Mouse (Mus musculus) forebrain, embryonic 12.5 days (tissue): Measurements from ENCODE around the gene Tab1. TPM values are rescaled to one million over a fixed set of nuclear protein-coding genes. Genes with fewer than 3 reads are reported as not detected.

Source experiments
- ATAC-seq: fragments of 200-750 bp; cut with Nextera tagmentation; 2 replicates; pipeline ENCODE4 v1.8.0; 2017; ENCODE audit warnings: moderate TSS enrichment; ENCODE audit not compliant: low FRiP score
- H3K27ac ChIP-seq: fragments of 300-500 bp; sonication (generic); 2 replicates; pipeline ENCODE4 v1.5.1; 2016; ENCODE audit warnings: mild to moderate bottlenecking
- H3K27me3 ChIP-seq: fragments of 300-500 bp; sonication (generic); 2 replicates; pipeline ENCODE4 v1.6.1; 2016; ENCODE audit warnings: mild to moderate bottlenecking
- H3K36me3 ChIP-seq: fragments of 300-500 bp; sonication (generic); replicated peaks from 2 replicates; pipeline ENCODE4 v1.6.1; 2016; ENCODE audit warnings: mild to moderate bottlenecking
- H3K4me1 ChIP-seq: fragments of 300-500 bp; sonication (generic); 2 replicates; pipeline ENCODE4 v1.6.1; 2016
- H3K4me2 ChIP-seq: fragments of 300-500 bp; sonication (generic); 2 replicates; pipeline ENCODE4 v1.6.1; 2016; ENCODE audit warnings: mild to moderate bottlenecking, moderate library complexity
- H3K4me3 ChIP-seq: fragments of 300-500 bp; sonication (generic); replicated peaks from 2 replicates; pipeline ENCODE4 v1.5.1; 2016; ENCODE audit warnings: mild to moderate bottlenecking
- H3K9ac ChIP-seq: fragments of 300-500 bp; sonication (generic); 2 replicates; pipeline ENCODE4 v1.6.1; 2016; ENCODE audit warnings: mild to moderate bottlenecking
- H3K9me3 ChIP-seq: fragments of 300-500 bp; sonication (generic); 2 replicates; pipeline ENCODE4 v1.6.1; 2016
- WGBS: fragments of 180-500 bp; shearing (Covaris S2); methylation state at CpG from one replicate; pipeline ENCODE4 v1.1.7; 2016; 5-methylcytosine and 5-hydroxymethylcytosine counted together
- polyA plus RNA-seq: library from polyadenylated mRNA; unstranded; fragments of >200 nt; fragmentation: Nextera tagmentation; extraction: Ambion mirVana; gene quantifications from 2 replicates; pipeline ENCODE4 v1.2.1, GENCODE M21; 2016

The Tab1 gene
- polyA plus RNA-seq, 1 experiment from 2014 or later = 40.5 TPM

DNA sequence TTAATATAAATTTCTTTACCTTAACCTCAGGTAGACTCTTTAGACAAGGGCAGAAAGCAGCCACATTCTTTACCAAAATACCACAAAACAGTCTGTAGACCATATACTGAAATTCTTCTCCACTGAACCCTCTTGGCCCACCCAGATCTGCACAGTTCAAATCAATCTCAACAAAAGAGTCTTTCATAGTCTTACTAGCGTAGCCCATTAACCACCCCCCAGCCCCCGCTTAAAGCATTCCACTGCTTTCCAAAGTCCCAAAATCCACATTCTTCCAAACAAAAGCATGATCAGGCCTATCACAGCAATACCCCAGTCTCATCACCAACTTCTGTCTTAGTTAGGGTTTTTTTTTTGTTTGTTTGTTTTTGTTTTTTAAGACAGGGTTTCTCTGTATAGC is 66.6 kb downstream of the Tab1 start:
- no peak for ATAC-seq
- Histone ChIP-seq H3K4me3 (no peak overlapping the region), H3K27ac (no peak overlapping the region), H3K9me3 (no peaks in the 10 kb centered on the region), H3K36me3 (peaks cover 5% of the 10 kb centered on the region), H3K4me2 (no peak overlapping the region), H3K9ac (no peak overlapping the region), H3K4me1 (no peaks in the 10 kb centered on the region), H3K27me3 (no peaks in the 10 kb centered on the region)
- 37% methylated on average over 2 of the region's 2 CpGs for WGBS

DNA sequence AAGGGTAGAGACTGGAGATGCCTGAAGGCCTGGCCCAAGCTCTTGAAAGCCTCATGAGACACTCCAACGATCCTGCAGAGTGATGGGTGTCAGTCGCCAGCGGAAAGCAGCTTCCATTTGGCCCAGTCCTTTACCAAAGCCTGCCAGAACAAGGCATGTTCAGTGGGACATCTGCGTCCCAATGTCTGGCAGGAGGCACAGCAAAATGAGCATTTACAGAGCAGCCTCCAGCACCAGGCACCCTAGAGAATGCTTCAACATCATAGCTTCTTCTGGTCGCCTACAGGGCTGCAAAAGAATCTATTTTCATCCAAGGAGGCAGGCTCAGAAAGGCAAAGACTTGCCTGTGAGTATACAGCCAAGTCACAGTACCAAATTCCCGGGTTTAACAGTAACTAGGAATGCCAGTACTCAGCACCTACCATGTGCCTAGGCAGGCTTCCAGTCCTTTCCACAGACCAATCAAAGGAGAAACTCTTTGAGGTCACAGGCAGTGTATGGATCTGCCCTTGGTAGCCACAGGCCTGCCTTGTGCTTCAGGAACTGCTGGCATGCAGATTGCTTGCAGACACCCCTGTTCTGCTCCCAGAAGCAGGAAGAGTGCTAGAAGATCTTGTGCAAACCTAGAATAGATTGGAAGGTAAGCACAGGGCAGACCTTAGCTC is 69.3 kb downstream of the Tab1 start:
- Histone ChIP-seq H3K4me1 (no peaks in the 10 kb centered on the region), H3K9ac (no peak overlapping the region), H3K36me3 (peaks cover 5% of the 10 kb centered on the region), H3K27ac (no peak overlapping the region), H3K9me3 (no peaks in the 10 kb centered on the region), H3K27me3 (no peaks in the 10 kb centered on the region), H3K4me3 (no peak overlapping the region), H3K4me2 (no peak overlapping the region)
- ATAC-seq = no peak
- WGBS = 89% methylated on average over 6 of the region's 6 CpGs

DNA sequence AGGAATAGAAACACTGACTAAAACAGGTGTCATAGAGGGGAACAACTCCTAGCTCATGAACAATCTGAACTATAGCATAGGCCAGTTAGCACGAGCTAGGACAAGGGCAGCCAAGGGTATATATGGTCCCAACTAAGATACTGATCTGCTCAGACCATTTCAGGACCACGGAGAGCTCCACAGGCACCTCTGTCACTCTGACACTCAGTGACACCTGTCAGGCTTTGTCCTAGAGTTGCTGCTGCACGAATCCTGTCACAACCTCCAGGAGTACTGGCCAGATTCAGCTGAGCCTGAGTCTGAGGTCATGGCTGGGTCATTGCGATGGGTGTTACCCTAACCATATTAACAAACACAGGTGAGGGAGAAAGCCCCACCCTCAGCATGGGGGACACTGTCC is 70.5 kb downstream of the Tab1 start:
- no peak for ATAC-seq

GRCm38 (mm10) chr15:80206057-80206565 is 73.2 kb downstream of the Tab1 start:
- Histone ChIP-seq H3K9me3 (no peaks in the 10 kb centered on the region), H3K27ac (no peak overlapping the region), H3K4me1 (0 out of 2 replicates have a peak, but pooled peaks cover 4% of the 10 kb centered on the region), H3K27me3 (no peaks in the 10 kb centered on the region), H3K36me3 (peaks cover 5% of the 10 kb centered on the region), H3K4me3 (no peak overlapping the region), H3K9ac (no peak overlapping the region), H3K4me2 (no peak overlapping the region)
- no peak for ATAC-seq
- 92% methylated on average over 3 of the region's 3 CpGs for WGBS

More for the DNA sequence above, 70.5 kb downstream of the Tab1 start:
- no peak overlapping the region for H3K4me3 ChIP-seq
- 34% methylated on average over 4 of the region's 4 CpGs for WGBS
- no peaks in the 10 kb centered on the region for H3K27me3 ChIP-seq
- no peak overlapping the region for H3K4me2 ChIP-seq
- no peaks in the 10 kb centered on the region for H3K9me3 ChIP-seq
- H3K36me3 ChIP-seq = no peaks in the 10 kb centered on the region
- H3K4me1 ChIP-seq = 0 out of 2 replicates have a peak, but pooled peaks cover under 1% of the 10 kb centered on the region
- no peak overlapping the region for H3K9ac ChIP-seq
- no peak overlapping the region for H3K27ac ChIP-seq

- WGBS = 15% methylated on average over 4 of the region's 4 CpGs
- H3K4me1 ChIP-seq = 0 out of 2 replicates have a peak, but pooled peaks cover 4% of the 10 kb centered on the region
- no peak for ATAC-seq
- H3K9ac ChIP-seq = no peak overlapping the region
- peaks cover 19% of the 10 kb centered on the region for H3K36me3 ChIP-seq
- no peaks in the 10 kb centered on the region for H3K9me3 ChIP-seq
- no peaks in the 10 kb centered on the region for H3K27me3 ChIP-seq
- no peak overlapping the region for H3K4me2 ChIP-seq
- no peak overlapping the region for H3K4me3 ChIP-seq
- no peak overlapping the region for H3K27ac ChIP-seq
These were observed 75.5 kb downstream of the Tab1 start for GRCm38 (mm10) chr15:80208446-80208845.

Other genes with a start within 250 kb of the Tab1 start
- 7.4 and 8.4 TPM in 2 replicates for gene Apobec3, start 241.5 kb upstream of the Tab1 start, polyA plus RNA-seq
- gene Cbx7, start 162.0 kb upstream of the Tab1 start, polyA plus RNA-seq = 3.3 and 3.6 TPM in 2 replicates
- 2.1 and 2.3 TPM in 2 replicates for gene Pdgfb, start 118.2 kb upstream of the Tab1 start, polyA plus RNA-seq
- gene Syngr1, start 41.8 kb upstream of the Tab1 start, polyA plus RNA-seq = 12.1 and 13.9 TPM in 2 replicates
- 659 and 694 TPM in 2 replicates for gene Rpl3, start 41.3 kb upstream of the Tab1 start, polyA plus RNA-seq
- gene Mgat3, start 40.6 kb downstream of the Tab1 start, polyA plus RNA-seq = 8.6 and 9.6 TPM in 2 replicates
- 38.6 and 44.2 TPM in 2 replicates for gene Mief1, start 100.9 kb downstream of the Tab1 start, polyA plus RNA-seq
- not detected in 2 replicates for gene AC140267.1, start 102.7 kb downstream of the Tab1 start, polyA plus RNA-seq
- 132 and 142 TPM in 2 replicates for gene Atf4, start 122.1 kb downstream of the Tab1 start, polyA plus RNA-seq
- gene Rps19bp1, start 131.2 kb downstream of the Tab1 start, polyA plus RNA-seq = 57.4 and 65.2 TPM in 2 replicates
- gene Cacna1i, start 154.1 kb downstream of the Tab1 start, polyA plus RNA-seq = 0.17 and 0.21 TPM in 2 replicates